Mouse (Mus musculus): ENCODE measurements around the gene 4931428L18Rik.

DNA sequence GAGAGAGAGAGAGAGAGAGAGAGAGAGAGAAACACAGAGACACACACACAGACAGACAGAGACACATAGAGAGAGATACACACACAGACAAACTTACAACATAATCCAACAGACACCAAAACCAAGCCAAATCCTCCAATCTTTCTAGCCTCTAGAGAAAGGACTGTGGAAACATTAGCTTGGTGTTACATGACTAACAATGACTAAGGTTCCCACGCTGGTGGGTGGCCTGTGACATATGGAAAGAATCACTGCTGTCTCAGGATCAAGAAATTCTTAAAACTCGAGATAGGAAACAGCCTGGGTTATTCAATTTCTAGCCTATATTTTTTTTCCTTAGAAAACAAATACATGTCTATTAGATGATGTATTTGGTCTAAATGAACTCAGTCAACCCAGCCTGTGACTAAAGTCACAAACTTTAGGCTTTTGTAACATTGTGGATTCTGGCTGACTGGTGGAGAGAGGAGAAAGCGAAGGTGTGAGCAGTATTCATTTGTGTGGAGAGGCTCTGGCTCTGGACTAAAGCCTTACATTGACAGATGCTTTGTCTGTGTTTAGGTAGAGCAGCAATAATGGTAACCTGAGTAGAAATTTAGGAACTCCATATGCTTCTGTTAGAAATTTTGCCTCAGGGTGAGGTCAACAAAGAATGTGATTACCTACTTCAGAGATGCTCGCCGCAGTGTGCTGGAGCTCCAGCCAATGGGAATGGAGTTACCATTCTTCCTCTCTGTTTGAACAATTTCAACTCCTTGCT is 126.6 kb downstream of the 4931428L18Rik start:
- TF ChIP-seq CTCF (IDR thresholded peaks at IDR 0.05; ENCODE audit: control insufficient read depth, insufficient read depth, insufficient read length) (no peak), MYOD1 (IDR thresholded peaks at IDR 0.05; ENCODE audit: control insufficient read depth, insufficient read length, low read depth) (no peak), USF1 (IDR thresholded peaks at IDR 0.05; ENCODE audit: low read depth) (no peak), MAX (IDR thresholded peaks at IDR 0.05) (no peak), MYOG (IDR thresholded peaks at IDR 0.05; ENCODE audit: control insufficient read depth, extremely low read depth, insufficient read length) (no peak), FOSL1 (IDR thresholded peaks at IDR 0.05; ENCODE audit: insufficient read depth, low read length, poor library complexity, severe bottlenecking) (no peak)

Measured in C2C12 (cell line).